Comparison of ENCODE assay signal across 8 mouse cellular contexts in genomic region chr2:181520936-181521227, GRCm38 (mm10). TPM values are rescaled to one million over a fixed set of nuclear protein-coding genes. Genes with fewer than 3 reads are reported as not detected.
DNase-seq lines count a peak whose midpoint lies in the region; ATAC-seq and TF ChIP-seq lines count a peak whose summit lies in the region.

No protein-coding gene starts in this region.

- peak overlapping the region; percentile 94 for H3K9ac ChIP-seq in embryonic facial prominence, embryonic 14.5 days (ENCODE audit: low read depth, low read length)
- H3K9ac ChIP-seq in intestine, postnatal 0 days (ENCODE audit: low read depth, low read length), result peak overlapping the region; percentile 83
- peak overlapping the region; percentile 80 for H3K9ac ChIP-seq in neural tube, embryonic 14.5 days (replicated peaks; ENCODE audit: low read depth, low read length)

- WGBS in lung, adult 2 months, result 1% methylated on average over 17 of the region's 17 CpGs
- 0% methylated on average over 17 of the region's 17 CpGs for WGBS in embryonic facial prominence, embryonic 14.5 days
- WGBS in intestine, postnatal 0 days, result under 1% methylated on average over 17 of the region's 17 CpGs
- 1% methylated on average over 17 of the region's 17 CpGs for WGBS in neural tube, embryonic 14.5 days

- peak overlapping the region; percentile 62 for H3K4me2 ChIP-seq in embryonic facial prominence, embryonic 14.5 days (ENCODE audit: low read depth, low read length)
- peak overlapping the region; percentile 69 for H3K4me2 ChIP-seq in intestine, postnatal 0 days (replicated peaks; ENCODE audit: low read depth)
- peak overlapping the region; percentile 70 for H3K4me2 ChIP-seq in neural tube, embryonic 14.5 days (ENCODE audit: low read depth, low read length)

- no peak for TF ChIP-seq CTCF in lung, adult 2 months (IDR thresholded peaks at IDR 0.05; ENCODE audit: insufficient read depth, low read length)
- no peak for TF ChIP-seq CTCF in intestine, postnatal 0 days (IDR thresholded peaks at IDR 0.05; ENCODE audit: low read depth)

- peaks cover 14% of the 10 kb centered on the region for H3K4me1 ChIP-seq in lung, adult 2 months (ENCODE audit: control insufficient read depth, insufficient read depth, low read length)
- H3K4me1 ChIP-seq in embryonic facial prominence, embryonic 14.5 days (ENCODE audit: control insufficient read depth, insufficient read depth, low read length), result peaks cover 14% of the 10 kb centered on the region
- H3K4me1 ChIP-seq in intestine, postnatal 0 days (replicated peaks; ENCODE audit: control insufficient read depth, insufficient read depth, low read length), result peaks cover 9% of the 10 kb centered on the region; the same call in 1 of the 2 replicates
- peaks cover 20% of the 10 kb centered on the region for H3K4me1 ChIP-seq in neural tube, embryonic 14.5 days (ENCODE audit: control insufficient read depth, insufficient read depth, low read length)

- H3K27ac ChIP-seq in embryonic facial prominence, embryonic 14.5 days (replicated peaks; ENCODE audit: low read depth, low read length), result peak overlapping the region; percentile 97
- H3K27ac ChIP-seq in intestine, postnatal 0 days (ENCODE audit: low read depth, low read length), result peak overlapping the region; percentile 93
- peak overlapping the region; percentile 94 for H3K27ac ChIP-seq in neural tube, embryonic 14.5 days (ENCODE audit: low read depth, low read length)

- H3K27me3 ChIP-seq in embryonic facial prominence, embryonic 14.5 days (replicated peaks; ENCODE audit: control insufficient read depth, insufficient read depth, low read length), result no peaks in the 10 kb centered on the region
- no peaks in the 10 kb centered on the region for H3K27me3 ChIP-seq in intestine, postnatal 0 days (replicated peaks; ENCODE audit: control insufficient read depth, insufficient read depth, low read length)
- H3K27me3 ChIP-seq in neural tube, embryonic 14.5 days (ENCODE audit: control insufficient read depth, insufficient read depth, low read length), result no peaks in the 10 kb centered on the region

- peaks cover 25% of the 10 kb centered on the region for H3K36me3 ChIP-seq in embryonic facial prominence, embryonic 14.5 days (ENCODE audit: control insufficient read depth, insufficient read depth, low read length)
- H3K36me3 ChIP-seq in intestine, postnatal 0 days (ENCODE audit: control insufficient read depth, insufficient read depth), result peaks cover 17% of the 10 kb centered on the region
- H3K36me3 ChIP-seq in neural tube, embryonic 14.5 days (ENCODE audit: control insufficient read depth, insufficient read depth, low read length), result peaks cover 14% of the 10 kb centered on the region

- TF ChIP-seq POLR2A in lung, adult 2 months (IDR thresholded peaks at IDR 0.05; ENCODE audit: borderline replicate concordance, extremely low read depth, low read depth, low read length), result no peak

- DNase-seq in lung, adult 2 months, result no peak
- no peak for DNase-seq in lung, postnatal 36 days
- DNase-seq in embryonic facial prominence, embryonic 14.5 days (ENCODE audit: low spot score), result no peak
- no peak for DNase-seq in T-cell, adult 2 months (ENCODE audit: low spot score)
- no peak for DNase-seq in adrenal gland, postnatal 10 days

- H3K9me3 ChIP-seq in embryonic facial prominence, embryonic 14.5 days (ENCODE audit: control insufficient read depth, low read length), result no peaks in the 10 kb centered on the region
- H3K9me3 ChIP-seq in intestine, postnatal 0 days (ENCODE audit: control insufficient read depth), result no peaks in the 10 kb centered on the region
- no peaks in the 10 kb centered on the region for H3K9me3 ChIP-seq in neural tube, embryonic 14.5 days (ENCODE audit: control insufficient read depth, low read length)

- peak overlapping the region; percentile 74 for H3K4me3 ChIP-seq in lung, adult 2 months (replicated peaks; ENCODE audit: extremely low read depth, low read depth, low read length)
- peak overlapping the region; percentile 94 for H3K4me3 ChIP-seq in embryonic facial prominence, embryonic 14.5 days (ENCODE audit: low read depth, low read length)
- peak overlapping the region; percentile 65 for H3K4me3 ChIP-seq in intestine, postnatal 0 days (ENCODE audit: low read depth, low read length)
- H3K4me3 ChIP-seq in neural tube, embryonic 14.5 days (ENCODE audit: low read depth, low read length), result peak overlapping the region; percentile 95

- ATAC-seq in embryonic facial prominence, embryonic 14.5 days (ENCODE audit: low read depth), result no peak
- no peak for ATAC-seq in intestine, postnatal 0 days
- no peak for ATAC-seq in neural tube, embryonic 14.5 days (ENCODE audit: low read depth)
- no peak; the same call in 1 of the 2 replicates for ATAC-seq in cerebellum, adult (ENCODE audit: insufficient number of reproducible peaks, low FRiP score, low TSS enrichment)

RNA-seq across cellular contexts. Expression of gene Dnajc5, which starts 0.6 kb away (rescaled TPM):
- polyA plus RNA-seq in lung, adult 2 months (2012; rRNA removed), result 47.4 and 76.4 TPM in 2 replicates
- 80.4 and 84.2 TPM in 2 replicates for polyA plus RNA-seq in embryonic facial prominence, embryonic 14.5 days (2014; fragmentation: Nextera tagmentation; extraction: Ambion mirVana)
- 60.4 and 62.9 TPM in 2 replicates for polyA plus RNA-seq in intestine, postnatal 0 days (2015; fragmentation: Nextera tagmentation; extraction: Ambion mirVana)
- polyA plus RNA-seq in neural tube, embryonic 14.5 days (2014; fragmentation: Nextera tagmentation; extraction: Ambion mirVana), result 245 and 250 TPM in 2 replicates
- 10 to 100 TPM; 89.0 to 91.5 TPM for total RNA-seq in adrenal gland, postnatal 10 days (2021)

RNA-seq across cellular contexts. Expression of gene Tpd52l2, which starts 23.9 kb away (rescaled TPM):
- 44.8 and 47.3 TPM in 2 replicates for polyA plus RNA-seq in lung, adult 2 months (2012; rRNA removed)
- 159 and 164 TPM in 2 replicates for polyA plus RNA-seq in embryonic facial prominence, embryonic 14.5 days (2014; fragmentation: Nextera tagmentation; extraction: Ambion mirVana)
- polyA plus RNA-seq in intestine, postnatal 0 days (2015; fragmentation: Nextera tagmentation; extraction: Ambion mirVana), result 83.7 and 88.2 TPM in 2 replicates
- 116 and 120 TPM in 2 replicates for polyA plus RNA-seq in neural tube, embryonic 14.5 days (2014; fragmentation: Nextera tagmentation; extraction: Ambion mirVana)
- 100 to 1,000 TPM in 1 of 2 experiments, 10 to 100 TPM in 1; 95.5 to 108 TPM for total RNA-seq in adrenal gland, postnatal 10 days (2021)

RNA-seq across cellular contexts. Expression of gene Abhd16b, which starts 27.9 kb away (rescaled TPM):
- polyA plus RNA-seq in lung, adult 2 months (2012; rRNA removed), result not detected in 2 replicates
- 0.21 and 0.22 TPM in 2 replicates for polyA plus RNA-seq in embryonic facial prominence, embryonic 14.5 days (2014; fragmentation: Nextera tagmentation; extraction: Ambion mirVana)
- 0.07 TPM in 1 of 2 replicates, not detected in the other for polyA plus RNA-seq in intestine, postnatal 0 days (2015; fragmentation: Nextera tagmentation; extraction: Ambion mirVana)
- not detected in 2 replicates for polyA plus RNA-seq in neural tube, embryonic 14.5 days (2014; fragmentation: Nextera tagmentation; extraction: Ambion mirVana)
- not detected for total RNA-seq in adrenal gland, postnatal 10 days (2021)
